Mouse (Mus musculus) retina, embryonic 14.5 days (tissue): ENCODE measurements around the gene Cdca7l.
"Not testable (repeated sequence)": the region's sequence is repeated elsewhere in the genome, so short reads cannot be mapped to it uniquely, and the experiment has no call there.

ENCODE experiments used
- DNase-seq: peaks from one replicate; pipeline ENCODE4 v3.0.0-alpha.2; 2015; ENCODE audit warnings: low spot score

Cdca7l gene

DNA sequence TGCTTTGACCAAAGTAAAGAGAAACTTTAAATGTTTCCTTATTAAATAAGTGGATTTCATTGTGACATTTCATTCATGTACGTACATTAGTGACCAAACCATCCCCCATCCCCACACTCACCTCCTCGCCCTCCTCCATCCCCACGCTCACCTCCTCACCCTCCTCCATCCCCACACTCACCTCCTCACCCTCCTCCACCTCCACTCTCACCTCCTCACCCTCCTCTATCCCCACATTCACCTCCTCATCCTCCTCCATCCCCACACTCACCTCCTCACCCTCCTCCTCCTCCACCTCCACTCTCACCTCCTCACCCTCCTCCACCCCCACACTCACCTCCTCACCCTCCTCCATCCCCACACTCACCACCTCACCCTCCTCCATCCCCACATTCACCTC lies 57.2 kb downstream of the Cdca7l start:
- DNase-seq = no peak

DNA sequence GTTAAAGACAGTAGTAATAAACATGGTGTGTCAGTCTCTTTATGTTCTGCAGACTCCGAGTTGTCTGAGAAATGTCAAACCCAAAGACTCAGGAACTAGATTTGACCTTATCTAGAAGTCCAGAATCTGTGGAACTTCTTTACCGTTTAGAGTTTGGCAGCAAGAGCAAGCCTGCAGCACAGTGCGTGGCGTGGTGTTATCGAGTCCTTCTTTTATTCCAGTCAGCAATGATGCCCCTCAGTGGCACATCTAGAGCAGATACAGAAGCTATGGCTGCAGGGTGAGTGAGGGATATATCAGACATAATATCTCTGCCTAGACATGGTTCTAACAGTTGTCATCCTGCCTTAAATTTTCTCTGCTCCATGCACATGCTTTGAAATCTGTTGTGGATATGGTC lies 58.6 kb downstream of the Cdca7l start:
- no peak for DNase-seq

GRCm38 (mm10) chr12:117867708-117868564 lies 63.8 kb downstream of the Cdca7l start:
- DNase-seq = no peak

DNA sequence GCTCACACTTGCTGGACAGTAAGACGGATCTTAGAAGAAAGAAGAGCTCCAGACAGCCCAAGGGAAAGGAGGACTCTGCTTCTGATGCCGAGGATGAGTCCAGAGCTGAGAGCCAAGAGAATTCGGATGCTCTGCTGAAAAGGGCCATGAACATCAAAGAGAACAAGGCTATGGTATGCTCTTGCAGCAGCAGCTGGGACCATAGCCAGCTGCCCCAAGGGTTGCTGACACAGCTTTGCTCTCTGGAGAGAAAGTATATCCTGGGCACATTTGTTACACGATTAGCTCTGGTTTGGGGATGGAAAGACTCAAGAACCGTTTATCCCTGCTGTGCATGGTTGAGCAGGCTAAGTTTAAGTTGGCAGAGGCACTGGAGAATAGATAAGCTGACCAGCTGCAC lies 68.2 kb downstream of the Cdca7l start:
- no peak for DNase-seq

- DNase-seq = no peak
Measured at GRCm38 (mm10) chr12:117878341-117878740, 74.3 kb downstream of the Cdca7l start.

GRCm38 (mm10) chr12:117884627-117885026 lies 80.5 kb downstream of the Cdca7l start:
- DNase-seq = no peak

DNA sequence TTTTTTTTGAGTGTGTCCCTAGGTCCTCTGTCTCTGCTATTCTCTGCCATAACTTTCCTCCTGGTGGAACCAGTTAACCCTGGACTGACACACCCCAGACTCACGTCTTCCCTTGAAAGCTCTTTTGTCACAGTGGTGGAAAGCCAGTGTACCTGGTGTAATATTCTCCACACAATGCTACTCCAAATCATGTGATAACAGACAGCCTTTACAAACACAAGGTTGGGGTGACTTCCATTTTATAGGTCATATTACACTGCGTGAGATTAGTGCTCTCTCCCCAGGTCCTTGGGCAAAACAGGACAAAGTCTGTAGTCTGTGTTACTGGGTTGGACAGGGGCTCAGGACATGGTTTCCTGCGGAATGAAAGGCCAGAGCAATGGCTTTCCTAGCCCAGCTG lies 83.3 kb downstream of the Cdca7l start:
- no peak for DNase-seq

DNA sequence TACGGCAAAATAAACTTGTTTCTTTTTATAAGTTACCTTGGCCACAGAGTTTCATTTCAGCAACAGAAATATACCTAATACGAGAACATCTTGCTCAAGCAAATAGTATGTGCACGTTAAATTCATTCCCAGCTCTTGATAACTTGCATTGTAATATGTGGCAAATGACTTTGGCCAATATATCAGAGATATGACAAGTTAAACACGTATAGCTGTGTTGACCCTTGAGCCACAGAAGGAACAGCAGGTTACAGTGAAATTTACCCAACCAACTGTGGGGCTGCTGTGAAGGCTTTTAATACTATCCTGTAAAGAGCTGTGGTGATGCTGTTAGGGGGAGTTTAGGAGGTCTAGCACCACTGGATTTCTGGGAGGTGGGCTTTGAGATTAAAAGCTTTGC lies 96.7 kb downstream of the Cdca7l start:
- not testable (repeated sequence) for DNase-seq

- not testable (repeated sequence) for DNase-seq
Measured at GRCm38 (mm10) chr12:117901352-117901751, 97.3 kb downstream of the Cdca7l start.

- no peak for DNase-seq
Measured at GRCm38 (mm10) chr12:117903671-117904070, 99.6 kb downstream of the Cdca7l start.

DNA sequence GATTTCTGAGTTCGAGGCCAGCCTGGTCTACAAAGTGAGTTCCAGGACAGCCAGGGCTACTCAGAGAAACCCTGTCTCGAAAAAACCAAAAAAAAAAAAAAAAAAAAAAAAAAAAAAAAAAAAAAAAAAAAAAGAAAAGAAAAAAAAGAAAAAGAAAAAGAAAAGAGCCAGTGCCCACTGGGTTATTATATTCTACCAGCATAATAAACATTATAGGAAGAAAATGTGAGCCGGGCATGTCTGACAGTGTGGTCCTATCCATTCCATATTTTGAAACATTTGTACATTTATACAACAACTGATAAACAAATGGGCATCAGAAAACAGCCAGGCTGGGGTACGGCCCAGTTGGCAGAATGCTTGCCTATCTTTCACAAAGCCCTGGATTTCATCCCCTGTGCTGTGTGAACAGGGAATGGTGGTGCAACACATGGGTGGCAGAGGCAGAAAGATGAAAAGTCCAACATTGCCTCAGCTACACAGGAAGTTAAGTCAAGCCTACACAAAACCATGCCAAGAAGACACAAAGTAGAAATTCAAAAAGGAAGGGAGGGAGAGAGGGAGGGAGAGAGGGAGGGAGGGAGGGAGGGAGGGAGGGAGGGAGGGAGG lies 101.2 kb downstream of the Cdca7l start:
- DNase-seq = not testable (repeated sequence)

DNA sequence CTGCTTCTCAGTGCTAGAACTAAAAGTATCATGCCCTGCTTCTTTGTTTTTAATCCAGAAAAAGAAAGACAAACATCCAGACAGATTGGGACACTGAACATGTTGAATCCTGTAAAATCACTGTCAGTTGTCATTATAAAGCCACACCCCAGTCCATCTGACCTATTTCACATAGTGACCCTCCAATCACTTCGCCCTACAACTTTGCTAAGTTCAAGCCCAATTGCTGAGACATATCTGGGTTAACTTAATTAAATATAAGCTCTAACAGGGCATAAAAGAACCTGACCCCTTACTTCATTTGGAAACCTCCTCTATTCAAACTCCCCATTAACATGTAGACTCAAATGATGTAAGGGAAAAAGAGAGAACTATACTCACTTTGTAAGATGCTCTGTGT lies 107.3 kb downstream of the Cdca7l start:
- DNase-seq = peak; percentile 61

- peak; percentile 41 for DNase-seq
Measured at GRCm38 (mm10) chr12:117914613-117915245, 110.6 kb downstream of the Cdca7l start.

GRCm38 (mm10) chr12:117915826-117916588 lies 111.9 kb downstream of the Cdca7l start:
- DNase-seq = peak; percentile 80
